Mouse (Mus musculus) cerebellum, adult 2 months (tissue): Measurements from ENCODE around the gene Smarcd3.

Experiments
- CTCF ChIP-seq: fragments of 200-500 bp; IDR thresholded peaks from 2 replicates; pipeline ENCODE4 v1.5.1; 2011; ENCODE audit warnings: low read depth, mild to moderate bottlenecking, control low read depth, low read length, moderate library complexity, borderline replicate concordance; ENCODE audit not compliant: insufficient read depth
- POLR2A ChIP-seq: fragments of 200-500 bp; IDR thresholded peaks from 2 replicates; pipeline ENCODE4 v1.6.1; 2011; ENCODE audit warnings: low read length, control low read depth, borderline replicate concordance; ENCODE audit not compliant: insufficient read depth

GRCm38 (mm10) chr5:24601071-24601835, 23.0 kb downstream of the Smarcd3 start:
- TF ChIP-seq POLR2A = no peak
- no peak for TF ChIP-seq CTCF
